Mouse (Mus musculus): ENCODE measurements around the gene Map3k20. TPM values are rescaled to one million over a fixed set of nuclear protein-coding genes. Genes with fewer than 3 reads are reported as not detected.

Gene Map3k20
- total RNA-seq, 2 experiments from 2014 or later, result 297 to 321 TPM

DNA sequence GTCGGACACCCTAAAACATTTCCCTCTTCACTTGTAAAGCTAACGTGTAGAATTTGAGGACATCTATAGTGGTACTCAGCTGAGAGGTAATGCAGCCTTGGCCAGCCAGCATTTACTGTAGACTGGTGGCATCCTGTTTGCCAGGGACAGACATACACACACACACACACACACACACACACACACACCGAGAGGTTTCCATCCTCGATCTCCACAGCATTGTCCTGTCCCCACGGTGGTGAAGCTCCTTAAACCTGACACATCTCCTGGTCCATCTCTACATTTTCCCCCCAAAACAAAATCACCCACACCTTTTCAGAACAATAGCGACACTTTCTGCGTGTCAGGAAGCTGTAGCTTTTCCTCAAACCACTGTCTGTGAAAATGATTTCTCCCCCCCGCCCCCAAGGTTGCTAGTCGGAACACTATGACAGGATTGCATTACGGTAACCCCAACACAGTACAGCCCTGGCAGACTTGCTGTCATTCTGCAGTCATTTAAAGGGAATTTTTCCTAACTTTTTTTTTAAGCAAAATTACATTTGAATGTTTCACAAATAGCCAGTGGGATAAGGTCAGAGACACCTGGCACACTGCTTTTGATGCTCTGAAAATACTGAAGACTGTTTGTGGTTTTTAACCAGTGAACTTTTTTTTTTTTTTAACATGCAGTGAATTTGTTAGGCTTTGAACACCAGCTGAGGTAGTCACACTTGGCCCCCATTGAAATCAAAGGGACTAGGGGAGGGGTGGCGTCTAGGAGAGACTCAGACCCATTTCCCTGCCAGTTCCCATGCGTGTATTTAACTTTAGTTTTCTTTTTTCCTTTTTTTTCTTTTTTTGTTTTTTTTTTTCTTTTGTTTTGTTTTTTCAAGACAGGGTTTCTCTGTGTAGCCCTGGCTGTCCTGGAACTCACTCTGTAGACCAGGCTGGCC is 120.5 kb downstream of the Map3k20 start:
- intact Hi-C loops (cut with DNase I), result no loop called here
- no peak for DNase-seq

DNA sequence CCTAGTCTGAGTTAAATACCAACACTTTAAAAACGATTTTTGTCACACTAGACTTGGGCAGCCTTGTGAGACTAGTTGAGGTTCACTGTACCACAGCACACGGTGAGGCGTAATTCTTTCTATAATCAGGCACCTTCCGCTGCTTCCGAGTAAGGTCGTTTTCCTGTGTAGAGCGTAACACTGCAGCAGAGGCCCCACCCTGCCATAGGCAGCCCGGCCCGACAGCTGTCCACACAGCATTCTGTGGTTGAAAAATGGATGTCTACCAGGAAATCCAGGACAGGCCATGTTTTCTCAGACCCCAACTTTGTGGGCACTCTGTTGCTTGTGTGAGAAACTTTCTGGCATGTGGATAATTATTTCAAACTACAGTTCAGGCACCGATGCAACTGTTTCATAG is 121.3 kb downstream of the Map3k20 start:
- intact Hi-C loops (cut with DNase I), result no loop called here
- DNase-seq, result no peak

DNA sequence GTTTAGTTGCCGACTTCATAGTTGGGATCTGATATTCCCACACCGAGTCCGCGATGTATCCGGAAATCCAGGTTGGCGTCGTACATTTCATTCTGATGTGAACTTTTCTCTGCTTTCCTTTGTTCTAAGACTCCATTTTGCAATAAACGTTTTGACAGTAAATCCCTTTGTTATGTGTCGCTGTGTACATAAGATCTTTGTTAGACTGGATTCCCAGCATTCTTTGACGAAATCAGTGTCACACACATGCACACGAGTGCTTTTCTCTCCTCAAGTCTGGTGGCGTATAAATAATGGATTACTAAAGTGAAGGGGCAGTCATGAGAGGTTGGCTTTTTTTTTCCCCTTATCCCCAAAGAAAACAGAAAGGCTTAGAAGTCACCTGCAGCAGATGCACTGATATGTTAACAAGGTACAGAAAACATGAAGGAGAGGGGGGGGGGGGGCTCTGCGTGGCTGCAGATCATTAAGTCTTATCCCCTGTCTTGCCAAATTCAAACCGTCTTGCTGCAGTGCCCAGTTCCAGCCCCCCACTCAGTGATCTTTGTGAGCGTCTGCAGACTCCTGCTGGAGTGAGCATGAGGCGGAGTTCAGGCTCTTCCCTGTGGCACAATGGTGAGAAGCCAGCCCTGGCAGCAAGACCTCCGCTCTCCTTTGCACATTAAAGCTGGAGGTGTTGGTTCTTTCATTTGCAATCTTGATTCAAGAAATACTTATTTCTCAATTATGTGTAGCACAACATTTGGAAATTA is 122.1 kb downstream of the Map3k20 start:
- DNase-seq, result no peak
- intact Hi-C loops (cut with DNase I), result no loop called here

DNA sequence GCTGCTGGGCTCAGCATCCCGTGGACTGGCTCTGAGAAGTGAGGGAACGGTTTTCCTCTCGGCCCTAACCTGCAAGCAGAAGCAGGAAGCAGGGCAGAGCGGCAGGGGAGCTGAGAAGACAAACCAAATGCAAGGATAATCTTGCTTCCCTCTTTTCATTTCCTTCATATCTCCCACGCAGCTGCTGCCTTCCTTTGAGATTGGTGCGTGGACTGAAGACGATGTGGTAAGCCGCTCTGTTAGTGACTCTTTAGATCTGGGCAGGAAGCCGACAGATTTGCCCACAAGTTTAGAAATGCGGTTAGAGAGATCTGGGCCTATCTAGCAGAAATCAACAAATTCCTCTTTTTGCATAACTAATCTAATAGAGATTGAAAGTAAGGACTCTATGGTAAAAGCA is 124.5 kb downstream of the Map3k20 start:
- intact Hi-C loops (cut with DNase I), result no loop called here
- DNase-seq, result no peak

DNA sequence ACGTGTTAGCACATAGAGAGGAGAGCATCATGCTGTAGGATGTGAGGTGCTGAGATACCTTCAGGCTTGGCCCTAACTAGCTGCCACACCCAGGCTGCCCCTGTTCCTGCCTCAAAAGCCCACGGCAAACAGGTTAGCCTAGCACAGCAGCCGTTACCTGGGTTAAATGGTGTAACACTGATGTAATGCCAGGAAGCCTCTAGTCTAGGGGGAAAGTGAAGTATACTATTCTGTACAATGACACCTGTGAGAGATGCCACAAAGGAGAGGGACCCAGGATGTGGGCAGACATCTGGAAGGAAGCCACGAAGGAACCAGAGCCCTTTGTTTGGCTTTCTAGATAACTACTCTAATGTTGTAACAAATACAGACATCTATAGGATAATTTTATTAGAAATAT is 126.8 kb downstream of the Map3k20 start:
- DNase-seq, result no peak
- intact Hi-C loops (cut with DNase I), result no loop called here

DNA sequence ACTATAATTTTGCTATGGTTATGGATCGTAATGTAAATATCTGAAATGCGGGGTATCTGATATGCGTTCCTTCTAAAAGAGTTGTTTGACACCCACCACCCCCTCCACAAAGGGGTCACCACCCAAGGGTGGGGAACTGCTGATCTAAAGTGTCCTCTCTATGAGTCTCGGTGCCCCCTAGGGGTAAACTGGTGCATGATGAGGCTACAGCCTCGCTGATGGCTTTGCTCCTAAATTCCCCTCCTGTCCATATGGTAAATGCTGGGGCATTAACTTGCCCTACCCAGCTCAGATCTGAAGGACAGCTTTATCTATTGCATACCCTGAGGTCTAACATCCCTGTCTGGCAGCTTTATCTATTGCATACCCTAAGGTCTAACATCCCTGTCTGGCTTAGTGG is 130.0 kb downstream of the Map3k20 start:
- no peak for DNase-seq
- intact Hi-C loops (cut with DNase I), result no loop called here

DNA sequence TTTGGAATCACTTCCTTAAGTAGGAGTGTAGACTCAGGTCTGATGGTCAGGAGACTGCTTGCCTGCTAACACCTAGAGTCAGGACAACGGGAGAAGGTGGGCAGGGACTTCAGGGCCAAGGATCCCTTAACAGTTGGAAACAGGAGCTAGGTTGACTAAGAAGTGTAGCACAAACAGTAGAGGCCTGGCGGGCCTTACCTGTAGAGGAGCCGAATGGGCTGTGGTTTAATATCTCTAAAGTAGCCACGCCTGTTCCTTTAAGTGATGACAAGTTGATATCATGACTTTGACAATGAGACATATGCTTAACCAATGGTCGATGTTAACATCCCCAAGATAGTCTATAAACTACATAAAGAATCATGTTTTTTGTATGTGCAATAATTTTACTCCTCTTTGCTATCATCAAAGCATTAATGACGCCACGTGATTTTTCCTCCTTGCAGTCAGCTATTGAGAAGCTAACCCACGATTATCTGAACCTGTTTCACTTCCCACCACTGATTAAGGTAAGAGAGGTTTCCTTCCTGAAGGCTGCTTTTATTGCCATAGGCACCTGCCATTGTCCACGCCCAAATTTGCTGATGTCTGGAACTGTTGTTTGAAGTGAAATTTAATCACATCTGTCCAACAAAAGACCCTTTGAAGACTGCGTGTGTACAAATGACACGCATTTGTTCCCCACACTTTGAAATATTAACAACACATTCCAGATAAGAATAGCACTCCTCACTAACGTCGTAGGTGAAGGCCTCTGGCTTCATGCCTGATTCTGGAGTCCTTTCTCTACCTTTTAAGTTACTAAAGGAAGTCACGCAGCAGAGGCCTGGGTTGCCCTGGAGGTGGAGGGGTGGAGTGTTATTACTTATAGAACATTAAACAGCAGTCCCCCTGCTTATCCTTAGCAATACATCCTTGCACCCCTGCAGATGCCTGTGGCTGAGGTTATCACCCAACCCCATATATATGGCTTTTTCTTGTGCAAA is 131.0 kb downstream of the Map3k20 start:
- intact Hi-C loops (cut with DNase I), result no loop called here
- DNase-seq, result no peak

DNA sequence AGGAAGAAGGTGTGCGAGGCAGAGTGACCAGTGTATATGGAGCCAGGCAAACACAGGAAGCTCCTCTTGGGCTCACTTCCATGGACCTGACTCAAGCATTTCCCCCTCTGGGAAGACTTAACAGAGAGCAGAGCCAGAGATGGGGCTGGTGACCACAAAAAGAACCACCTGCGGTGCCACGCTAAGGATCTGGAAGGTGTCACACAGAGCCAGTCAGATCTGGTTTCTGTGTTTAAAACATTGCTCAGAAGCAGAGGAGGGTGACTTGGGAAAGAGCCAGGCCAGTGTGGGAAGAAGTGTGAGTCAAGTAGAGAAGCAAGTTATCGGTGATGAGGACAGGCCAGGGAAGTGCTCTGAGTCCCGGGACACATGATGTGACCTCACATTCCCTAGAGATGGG is 135.1 kb downstream of the Map3k20 start:
- DNase-seq, result no peak
- intact Hi-C loops (cut with DNase I), result no loop called here

DNA sequence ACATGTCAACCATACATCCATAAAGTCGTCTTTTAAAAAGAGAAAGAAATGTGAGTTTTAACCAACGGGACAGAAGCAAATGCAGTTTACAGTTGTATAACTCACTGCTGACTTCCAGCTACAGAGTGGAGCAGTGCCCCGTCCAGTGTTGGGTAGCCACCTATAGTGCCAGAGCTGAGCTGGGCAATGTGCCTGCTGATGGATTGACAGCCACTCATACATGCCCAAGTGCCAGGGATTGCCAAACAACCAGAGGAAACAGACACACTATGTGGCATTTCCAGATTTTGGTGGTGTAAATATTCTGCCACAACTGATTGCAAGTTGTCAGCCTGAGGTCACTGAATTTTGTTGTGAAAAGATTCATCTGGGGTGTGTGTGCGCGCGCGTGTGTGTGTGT is 139.2 kb downstream of the Map3k20 start:
- DNase-seq, result peak in 1 of 2 experiments; percentile 40
- intact Hi-C loops (cut with DNase I), result no loop called here

DNA sequence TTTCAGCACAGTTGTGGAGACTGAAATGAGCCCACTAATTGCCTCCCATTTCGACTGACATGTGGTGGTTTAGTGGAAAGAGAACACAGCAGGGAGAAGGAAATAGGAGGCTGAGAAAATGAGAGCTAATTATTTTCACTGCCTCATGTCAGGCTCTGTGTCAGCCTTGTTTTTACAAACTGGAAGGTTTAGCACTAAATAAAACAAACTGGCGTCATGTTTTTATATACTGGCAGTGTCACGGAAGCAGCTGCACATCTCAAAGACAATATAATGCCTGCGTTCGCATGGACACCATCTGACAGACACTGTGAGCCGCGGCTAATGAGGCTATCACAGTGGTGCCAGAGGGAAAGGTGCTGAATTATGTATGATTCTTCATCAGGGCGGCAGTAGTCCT is 141.3 kb downstream of the Map3k20 start:
- intact Hi-C loops (cut with DNase I), result no loop called here

DNA sequence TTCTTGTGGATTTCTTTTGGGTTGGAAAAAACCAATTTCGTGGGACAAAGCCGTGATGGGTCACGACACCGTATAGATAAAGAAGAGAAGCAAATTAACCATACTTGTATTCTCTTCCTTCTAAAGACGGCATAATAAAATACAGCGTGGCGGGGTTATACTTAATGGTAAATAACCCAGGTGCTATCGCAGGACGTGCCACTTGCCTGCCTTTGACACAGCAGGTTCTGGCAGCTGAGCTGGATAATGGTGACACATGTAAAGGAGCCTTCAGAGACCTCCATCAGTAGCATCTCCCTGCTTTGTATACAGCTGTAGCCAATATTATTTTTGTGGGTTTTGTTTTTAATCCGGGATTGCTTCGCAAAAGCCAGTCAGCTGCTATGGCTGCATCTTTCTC is 141.9 kb downstream of the Map3k20 start:
- no peak for DNase-seq
- intact Hi-C loops (cut with DNase I), result no loop called here

More for the DNA sequence above, 141.3 kb downstream of the Map3k20 start:
- DNase-seq, result no peak

DNA sequence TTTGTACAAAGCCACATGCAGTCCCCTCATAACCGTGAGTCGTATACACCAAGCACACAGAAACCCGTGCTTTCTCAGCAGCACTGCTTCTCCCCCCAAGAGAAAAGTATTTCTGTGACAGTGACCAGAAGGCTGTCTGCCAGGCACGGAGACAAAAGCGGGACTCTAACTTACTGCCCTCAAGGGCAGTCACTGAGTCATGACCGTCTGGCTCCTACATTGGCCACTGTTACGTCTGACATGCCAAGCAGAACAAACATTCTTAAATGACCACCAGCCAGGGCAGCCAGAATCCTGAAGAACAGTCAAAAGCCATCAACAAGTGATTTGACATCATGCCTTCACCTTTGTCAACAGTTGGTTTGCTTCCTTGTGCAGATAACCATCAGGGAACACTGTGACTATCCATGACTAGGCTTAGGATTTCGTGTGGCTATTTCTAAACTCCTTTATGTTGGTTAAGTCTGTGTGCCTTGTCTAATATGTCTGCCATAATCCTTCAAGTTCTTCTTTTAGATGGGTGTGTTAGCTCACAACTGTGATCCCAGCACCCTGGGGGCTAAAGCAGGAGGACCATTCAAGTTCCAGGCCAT is 153.6 kb downstream of the Map3k20 start:
- intact Hi-C loops (cut with DNase I), result no loop called here

DNA sequence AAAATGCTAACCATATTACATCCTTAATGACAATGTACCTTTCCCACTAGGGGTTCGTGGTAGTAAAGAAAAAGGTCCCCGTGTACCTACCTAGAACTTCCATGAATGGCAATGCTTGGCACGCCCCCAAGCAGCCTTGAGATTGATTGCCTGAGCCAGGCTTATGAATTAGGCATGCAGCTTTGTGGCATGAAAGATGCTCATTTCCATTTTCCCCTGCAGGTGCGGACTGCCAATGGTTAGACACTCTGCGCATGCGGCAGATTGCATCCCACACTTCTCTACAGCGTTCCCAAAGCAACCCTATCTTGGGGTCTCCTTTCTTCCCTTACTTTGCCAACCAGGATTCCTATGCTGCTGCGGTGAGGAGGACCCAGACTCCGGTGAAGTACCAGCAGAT is 155.6 kb downstream of the Map3k20 start:
- intact Hi-C loops (cut with DNase I), result no loop called here
- no peak for DNase-seq

More for the DNA sequence above, 153.6 kb downstream of the Map3k20 start:
- DNase-seq, result no peak

DNA sequence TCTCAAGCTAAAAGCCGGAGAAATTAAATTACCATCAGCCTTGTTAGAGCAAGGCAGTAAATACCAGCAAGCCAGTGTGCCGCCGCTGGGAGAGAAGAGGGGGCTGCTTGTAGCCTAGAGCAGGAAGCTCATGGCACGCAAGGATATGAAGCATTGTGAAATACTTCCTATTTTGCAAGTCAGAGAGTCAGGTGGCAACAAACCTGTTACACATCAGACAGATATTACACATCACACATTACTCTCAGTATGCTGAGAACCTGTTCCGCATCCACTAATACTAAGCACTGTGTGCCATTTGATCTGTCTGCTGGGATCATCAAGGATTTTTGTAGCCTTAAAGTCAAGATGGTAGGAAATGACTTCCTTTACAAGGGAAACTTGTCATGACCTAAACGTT is 157.4 kb downstream of the Map3k20 start:
- intact Hi-C loops (cut with DNase I), result no loop called here
- no peak for DNase-seq

DNA sequence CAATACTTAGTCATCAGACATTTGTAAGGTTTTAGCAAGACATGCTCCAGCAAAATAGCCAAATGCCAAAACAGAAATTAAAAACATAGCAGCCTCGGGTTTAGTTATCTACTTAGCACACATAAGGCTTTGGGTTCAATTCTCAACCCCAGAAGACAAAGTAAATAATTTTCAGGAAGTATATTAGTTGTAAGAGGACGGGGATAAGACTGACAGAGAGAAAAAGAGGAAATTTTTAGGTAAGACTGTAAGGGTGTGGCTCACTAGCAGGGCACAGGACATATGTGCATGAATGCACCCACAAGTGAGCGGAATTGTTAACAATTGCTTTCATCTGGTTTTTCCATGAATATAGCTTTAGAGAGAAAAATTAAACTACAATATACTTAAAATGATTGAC is 158.5 kb downstream of the Map3k20 start:
- DNase-seq, result no peak
- intact Hi-C loops (cut with DNase I), result no loop called here

DNA sequence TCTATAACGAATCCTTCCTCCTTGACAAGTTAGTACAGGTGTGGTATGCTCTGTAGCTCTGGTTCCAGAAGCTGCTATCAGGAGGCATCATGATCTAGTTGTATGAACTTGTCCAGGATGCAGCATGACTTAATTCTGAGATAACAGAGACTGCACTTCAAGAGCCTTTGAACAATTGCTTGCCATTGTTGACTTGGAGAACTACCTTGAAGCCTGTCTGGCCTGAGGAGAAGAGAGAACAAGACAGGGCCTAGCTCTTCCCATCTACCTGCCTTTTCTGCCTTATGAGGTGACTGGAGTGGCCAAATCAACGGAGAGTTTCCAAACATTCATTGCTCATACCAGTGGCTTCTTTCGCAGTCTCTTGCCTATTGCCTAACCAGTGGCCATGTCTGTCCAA is 160.7 kb downstream of the Map3k20 start:
- DNase-seq, result no peak
- intact Hi-C loops (cut with DNase I), result no loop called here

DNA sequence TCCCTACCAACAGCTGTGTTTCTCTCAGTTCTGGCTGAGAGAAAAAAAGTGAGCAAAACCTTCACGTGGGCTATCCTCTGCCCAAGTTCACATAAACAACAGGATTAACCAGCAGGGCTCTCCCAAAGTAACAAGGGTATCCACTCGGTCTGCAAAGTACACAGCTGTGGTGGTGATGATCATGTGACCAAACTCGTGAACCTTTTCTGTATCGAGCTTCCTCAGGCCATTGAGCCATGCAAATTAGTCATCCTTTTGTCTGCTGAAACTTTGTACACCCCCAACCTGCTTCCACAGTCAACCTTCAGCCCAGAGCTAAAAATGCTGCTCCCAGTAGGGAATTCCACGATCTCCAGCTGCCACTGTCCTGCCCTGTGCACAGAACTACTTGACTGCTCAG is 161.2 kb downstream of the Map3k20 start:
- no peak for DNase-seq
- intact Hi-C loops (cut with DNase I), result no loop called here

DNA sequence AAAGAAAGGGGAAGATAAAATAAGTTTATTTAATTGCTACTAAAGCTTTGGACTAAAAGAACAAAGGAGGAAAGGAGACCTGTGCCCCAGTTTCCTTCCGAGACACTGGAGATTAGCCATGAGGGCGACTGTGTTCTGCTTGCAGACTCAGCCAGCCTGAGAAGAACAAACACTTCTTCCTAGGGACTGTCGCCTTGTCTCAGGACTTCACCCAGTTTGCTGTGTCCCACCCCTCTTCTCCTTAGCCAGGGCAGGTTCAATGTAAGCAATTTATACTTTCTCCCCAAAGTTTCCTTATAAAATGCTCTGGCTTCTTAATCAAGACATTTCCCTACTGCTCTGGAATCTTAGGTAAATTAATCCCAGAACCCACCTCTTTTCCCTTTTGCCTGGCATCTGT is 168.1 kb downstream of the Map3k20 start:
- intact Hi-C loops (cut with DNase I), result no loop called here
- no peak for DNase-seq

DNA sequence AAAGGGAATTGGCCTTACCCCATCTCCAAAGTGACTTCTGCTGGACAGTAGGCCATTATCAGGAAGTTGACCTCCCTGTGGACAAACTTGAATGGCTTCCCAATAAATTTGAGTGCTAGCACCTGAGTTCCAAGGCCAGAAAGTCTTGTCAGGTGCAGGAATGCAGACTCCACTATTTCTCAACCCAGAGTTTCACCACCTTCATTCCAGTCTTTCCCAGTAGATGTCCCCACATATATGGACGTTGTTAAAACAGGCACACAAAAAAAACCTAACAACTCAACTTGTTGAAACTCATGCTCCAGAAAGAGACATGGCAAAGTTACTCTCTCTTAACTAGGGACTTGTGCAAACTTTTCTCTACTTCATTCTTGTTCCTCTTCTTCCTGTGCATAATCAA is 170.8 kb downstream of the Map3k20 start:
- intact Hi-C loops (cut with DNase I), result no loop called here

DNA sequence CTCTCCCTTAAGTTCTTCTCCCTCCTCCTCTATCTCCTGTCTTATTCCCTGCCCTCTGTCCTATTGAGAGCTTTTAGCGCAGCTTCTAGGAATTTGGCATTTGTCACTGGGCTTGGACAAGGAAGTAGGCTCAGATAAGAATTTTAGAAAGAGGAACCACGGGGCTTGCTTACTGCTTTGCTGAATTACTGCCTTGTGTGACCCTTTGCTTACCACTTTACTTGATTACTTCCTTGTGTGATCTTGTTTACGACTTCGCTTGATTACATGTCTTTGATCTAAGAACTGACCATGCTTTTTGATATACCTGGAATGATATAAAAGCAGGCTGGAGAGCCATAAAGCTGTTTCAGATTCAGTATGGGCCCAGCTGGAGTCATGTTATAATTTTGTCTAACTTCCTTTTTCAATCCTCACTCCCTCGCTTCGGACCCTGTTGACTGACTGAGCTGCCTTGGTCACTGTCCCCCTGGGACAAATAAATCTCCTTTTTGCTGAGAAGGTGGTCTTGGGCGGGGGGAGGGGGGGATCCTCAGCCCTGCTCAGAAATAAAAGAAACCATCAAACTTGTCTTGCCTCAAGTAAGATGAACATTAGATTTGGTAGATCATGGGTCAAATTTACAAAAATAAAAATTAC is 179.1 kb downstream of the Map3k20 start:
- intact Hi-C loops (cut with DNase I), result no loop called here

More for the DNA sequence above, 170.8 kb downstream of the Map3k20 start:
- DNase-seq, result no peak

More for the DNA sequence above, 179.1 kb downstream of the Map3k20 start:
- DNase-seq, result no peak

Data from gastrocnemius, postnatal 36 days (tissue).